Mouse (Mus musculus): ENCODE measurements at regions not wholly inside any gene's neighbourhood (a gene's known extent, or its start where the extent isn't known, plus 50 kb on each side); places are given as distances from the start of the nearest gene placed in this dataset.

DNA sequence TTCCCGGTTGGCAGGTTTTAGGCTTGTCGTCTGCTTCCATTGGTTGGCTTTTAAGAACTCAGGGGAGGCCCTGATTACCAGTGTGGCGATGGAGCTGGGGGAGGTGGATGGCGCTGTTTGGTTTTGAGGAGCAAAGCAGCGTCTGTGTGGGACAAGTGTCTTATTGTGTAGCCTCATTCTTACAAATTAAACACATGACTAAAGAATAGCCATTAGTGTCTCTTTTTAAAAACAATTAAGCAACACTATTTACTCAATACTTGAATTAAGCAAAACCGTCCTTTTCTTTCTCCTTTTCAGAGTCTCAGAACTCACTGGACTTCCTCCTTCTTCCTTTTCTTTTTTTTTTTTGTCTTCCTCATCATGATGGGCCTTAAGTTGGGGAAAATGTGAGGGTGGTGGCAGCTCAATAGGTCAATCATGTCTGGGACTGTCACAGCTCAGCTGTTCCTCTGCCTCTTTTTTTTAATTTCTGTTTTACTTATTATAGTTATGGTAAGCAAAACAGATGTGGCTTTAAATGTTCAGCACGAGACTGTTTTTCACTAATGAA lies 89.1 kb downstream of the Kcnrg start:
- DNase-seq: no peak

DNA sequence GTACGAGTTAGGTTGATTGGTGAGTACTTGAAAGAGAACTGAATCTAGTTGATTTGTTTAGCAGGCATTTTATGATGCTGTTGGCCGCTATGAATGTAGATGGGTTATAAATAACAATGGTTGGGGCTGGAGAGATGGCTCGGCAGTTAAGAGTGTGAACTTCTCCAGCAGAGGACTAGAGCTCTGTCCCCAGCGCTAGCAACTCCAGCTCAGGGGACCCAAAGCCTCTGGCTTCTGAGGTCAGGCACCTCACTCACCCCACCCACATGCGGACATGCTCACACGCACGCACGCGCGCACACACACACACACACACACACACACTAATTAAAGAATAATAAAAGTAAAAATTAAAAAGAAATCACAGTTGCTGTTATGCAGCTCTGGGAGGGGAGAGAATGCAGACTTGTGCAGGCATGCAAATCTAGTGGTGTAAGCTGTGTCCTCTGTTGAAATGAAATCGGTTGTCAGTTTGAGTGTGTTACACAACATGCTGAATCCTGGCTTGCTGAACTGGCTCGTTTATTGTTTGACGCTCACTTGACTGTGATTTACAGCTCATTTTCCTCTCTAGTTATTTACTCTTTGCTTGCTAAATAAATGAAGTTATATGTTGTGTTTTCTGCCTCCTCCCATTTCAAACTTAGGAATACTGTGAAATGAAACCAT lies 89.8 kb downstream of the Kcnrg start:
- DNase-seq: no peak

DNA sequence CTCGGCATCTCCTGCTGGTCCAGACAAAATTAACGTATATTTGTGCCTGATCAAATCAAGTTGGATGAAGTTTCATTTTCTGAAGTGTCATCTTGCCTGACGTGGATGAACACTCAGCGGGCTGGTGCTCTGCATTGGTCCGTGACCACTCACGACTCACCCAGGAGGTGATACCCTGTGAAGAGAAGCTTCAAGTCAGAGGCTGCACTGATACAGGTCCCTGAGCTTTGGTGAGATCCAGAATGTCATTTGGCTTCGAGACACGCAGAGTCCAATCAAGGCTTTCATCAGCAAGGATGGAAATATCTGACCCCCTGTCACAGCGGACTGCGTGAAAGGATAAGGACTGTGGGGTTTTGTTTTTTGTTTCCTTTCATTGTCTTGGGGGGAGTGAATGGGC lies 90.4 kb downstream of the Kcnrg start:
- DNase-seq: no peak

DNA sequence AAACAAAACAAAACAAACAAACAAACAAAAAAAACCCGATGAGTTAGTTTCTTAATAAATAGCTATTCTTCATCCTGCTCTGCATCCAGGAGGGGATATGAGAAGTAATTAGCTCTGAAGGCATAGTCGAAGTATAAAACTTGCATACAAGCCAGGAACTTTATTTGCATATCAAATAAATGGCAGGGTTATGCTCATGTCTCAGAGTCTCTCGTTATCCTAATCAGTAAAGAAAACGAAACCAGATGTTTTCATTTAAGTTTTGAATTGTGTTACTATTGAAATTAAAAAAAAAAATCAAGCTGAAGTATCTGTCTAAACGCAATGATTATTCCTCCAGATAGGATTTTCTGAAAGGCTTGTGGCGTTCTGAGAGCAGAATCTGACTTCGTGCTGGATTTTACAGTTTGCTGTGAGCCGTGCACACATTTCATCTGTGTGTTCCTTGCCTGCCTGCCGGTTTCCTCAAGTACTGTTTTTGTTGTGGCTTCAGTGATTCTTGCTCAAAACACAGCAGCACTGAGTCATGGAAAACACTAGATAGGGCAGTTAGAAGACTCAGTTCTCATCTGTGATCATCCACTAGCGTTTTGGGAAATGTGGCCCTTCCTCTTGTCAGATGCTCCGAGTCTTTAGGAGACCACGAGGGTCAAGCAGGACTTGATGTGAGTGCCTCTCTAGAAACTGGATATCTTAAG lies 91.2 kb downstream of the Kcnrg start:
- DNase-seq: no peak

DNA sequence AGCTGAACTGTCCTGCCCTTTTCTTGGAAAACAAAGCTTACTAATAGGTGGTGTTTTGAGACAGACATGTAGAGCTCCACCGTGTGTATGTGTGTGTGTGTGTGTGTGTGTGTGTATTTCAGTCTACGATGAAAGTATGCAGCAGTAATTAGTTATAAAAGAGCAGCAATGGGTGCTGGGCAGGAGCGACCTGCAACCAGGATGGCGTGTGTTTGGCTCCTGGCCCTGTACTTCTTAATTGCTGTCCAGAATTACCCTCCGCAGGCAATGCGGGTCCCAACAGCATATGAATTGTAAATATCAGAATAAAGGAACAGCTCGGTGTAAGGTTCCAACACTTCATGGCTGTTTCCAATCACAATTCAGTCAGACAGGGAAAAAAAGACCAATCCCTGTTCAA lies 92.4 kb downstream of the Kcnrg start:
- no peak for DNase-seq

DNA sequence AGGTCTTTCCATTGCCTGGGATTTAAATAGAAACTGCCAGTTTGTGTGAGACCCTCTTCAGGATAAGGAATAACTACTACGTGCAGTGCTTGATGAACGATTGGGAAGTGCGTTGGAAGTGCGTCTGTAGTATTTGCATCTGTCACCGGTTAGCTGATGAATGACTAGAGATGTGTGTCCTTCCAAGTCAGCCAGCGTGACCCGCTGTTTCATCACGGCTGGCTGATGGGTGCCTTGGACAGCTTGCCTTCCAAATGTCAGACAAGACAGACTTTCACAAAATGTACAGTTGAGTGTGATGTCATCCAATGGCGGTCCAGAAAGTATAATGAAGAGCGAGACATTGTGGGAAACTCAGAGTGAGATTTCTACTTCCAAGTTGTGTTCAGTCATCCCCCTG lies 93.9 kb downstream of the Kcnrg start:
- peak; percentile 36 for DNase-seq

DNA sequence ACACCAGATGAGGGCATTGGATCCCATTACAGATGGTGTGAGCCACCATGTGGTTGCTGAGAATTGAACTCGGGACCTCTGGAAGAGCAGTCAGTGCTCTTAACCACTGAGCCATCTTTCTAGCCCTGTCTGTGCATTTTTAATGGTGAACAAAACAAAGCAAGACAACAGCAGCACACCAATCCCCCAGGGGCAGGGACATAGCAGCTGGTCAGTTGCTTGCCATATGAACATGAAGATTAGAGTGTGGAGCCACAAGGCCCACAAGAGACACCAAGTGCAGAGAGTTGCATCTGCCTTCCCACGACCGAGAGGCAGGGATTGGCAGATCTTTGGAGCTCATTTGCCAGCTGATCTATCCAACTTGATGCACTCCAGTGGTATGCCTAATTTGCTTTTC lies 96.7 kb downstream of the Kcnrg start:
- DNase-seq: no peak

DNA sequence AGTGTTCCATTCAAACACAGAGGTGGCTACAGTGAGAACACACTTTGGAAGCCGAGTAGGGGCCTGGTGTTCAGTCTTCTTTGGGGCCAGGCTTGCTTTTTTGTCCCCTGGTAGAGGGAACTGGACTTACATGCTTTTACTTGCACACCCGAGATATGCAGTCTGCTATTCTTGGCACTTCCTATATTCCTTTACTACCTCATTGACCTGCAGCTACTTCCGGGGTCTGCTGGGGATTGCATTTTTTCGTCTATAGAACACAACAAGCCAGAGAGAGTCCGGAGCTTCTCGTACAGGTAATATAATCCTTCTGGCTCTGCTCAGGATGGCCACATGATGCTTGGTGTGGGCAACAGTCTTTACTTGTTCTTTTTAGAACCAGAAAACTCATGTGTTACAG lies 99.7 kb downstream of the Kcnrg start:
- no peak for DNase-seq

DNA sequence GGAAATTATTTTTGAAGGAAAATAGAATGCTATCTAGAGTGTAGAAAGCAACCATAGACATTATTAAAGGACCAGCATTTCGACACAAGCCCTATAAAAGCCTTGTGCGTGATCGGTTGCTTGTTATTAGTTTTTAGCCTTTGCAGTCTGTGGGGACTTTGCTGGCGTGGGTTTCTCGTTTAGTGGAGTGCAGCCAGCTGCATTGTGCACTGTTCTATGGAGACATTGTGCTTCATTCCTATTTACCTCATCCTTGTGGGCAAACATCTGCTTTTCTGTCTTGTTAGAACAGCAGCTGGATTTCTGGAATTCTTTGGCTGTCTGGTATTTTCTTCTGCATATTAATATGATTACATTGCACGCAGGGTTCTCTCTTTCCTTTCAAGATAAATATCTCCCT lies 101.1 kb downstream of the Kcnrg start:
- no peak for DNase-seq

DNA sequence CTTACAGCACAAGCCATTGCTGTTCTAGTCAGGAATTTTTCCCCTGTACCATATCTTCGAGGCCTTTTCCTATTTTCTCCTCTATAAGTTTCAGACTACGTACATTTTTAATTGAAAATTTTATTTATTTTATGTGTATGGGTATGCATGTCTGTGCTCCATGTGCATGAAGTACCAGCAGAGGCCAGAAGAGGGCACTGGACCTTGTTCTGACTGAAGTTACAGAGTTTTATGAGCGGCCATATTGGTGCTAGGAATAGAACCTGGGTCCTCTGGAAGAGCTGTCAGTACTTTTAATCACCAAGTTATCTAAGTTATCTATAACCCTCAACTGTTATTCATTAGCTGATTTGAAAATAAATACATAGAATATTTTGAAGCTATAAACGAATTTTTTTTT lies 108.5 kb downstream of the Kcnrg start:
- no peak for DNase-seq

DNA sequence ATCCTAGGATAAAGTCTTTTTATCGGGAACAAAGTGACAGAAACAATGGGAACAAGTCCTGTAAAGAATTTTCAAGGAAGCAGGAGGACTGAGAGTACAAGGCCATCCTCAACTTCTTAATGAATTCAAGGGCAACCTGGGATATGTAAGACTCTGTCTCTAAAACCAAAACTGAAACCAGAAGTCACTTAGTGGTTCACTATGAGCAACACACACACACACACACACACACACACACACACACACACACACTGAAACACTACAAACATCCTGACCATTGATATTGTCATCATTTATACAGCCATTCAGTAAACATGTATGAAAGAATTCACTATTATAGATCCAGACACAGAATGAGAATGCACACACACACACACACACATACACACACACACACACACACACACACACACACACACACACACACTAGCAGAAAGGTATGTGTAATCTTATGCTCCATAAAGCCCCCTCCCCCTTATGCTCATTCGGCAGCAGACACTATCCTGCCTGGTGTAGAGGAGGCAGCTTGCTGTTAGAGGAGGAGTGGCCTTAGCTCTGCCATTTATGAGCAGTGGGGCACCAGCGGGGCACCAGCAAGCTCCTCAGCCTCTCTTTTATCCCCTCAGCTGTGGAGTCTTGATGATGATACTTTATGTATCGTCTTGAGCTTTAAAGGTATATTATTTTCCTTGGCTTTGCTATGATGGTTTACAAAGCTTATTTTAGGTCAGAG lies 111.3 kb downstream of the Kcnrg start:
- no peak for DNase-seq

DNA sequence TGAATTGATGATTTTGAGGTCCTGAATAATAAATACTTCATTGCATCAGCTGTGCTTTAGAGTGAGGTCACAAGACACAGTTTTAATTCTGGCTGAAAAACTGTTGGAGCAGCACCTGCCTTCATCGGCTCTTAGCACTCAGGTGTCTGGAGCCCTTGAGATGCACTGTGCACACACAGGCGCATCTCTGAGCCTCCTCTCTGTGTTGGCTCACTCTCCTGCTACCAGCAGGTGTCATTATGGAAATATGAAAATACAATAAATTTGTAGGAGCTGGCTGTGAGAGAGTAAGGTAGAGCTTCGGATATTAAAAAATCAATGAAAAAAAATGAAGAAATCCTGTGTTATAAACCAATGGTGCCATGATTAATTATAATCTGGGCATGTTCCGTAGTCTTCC lies 114.0 kb downstream of the Kcnrg start:
- DNase-seq: no peak

DNA sequence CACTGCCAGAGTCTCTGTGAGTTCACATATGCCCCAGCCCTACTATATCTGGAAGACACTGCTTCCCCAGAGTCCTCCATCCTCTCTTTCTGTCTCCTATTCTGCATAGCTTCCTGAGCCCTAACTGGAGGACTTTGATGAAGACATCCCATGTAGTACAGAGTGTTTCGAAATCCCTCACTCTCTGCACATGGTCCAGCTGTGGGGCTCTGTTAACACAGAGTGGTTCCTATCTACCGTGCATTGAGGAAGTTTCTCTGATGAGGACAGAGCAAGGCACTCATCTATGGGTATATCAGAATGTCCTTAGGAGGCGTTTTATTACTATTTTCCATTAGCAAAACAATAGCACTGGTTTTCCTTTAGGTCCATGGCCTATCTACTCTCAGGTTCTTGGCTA lies 117.7 kb downstream of the Kcnrg start:
- DNase-seq: no peak

DNA sequence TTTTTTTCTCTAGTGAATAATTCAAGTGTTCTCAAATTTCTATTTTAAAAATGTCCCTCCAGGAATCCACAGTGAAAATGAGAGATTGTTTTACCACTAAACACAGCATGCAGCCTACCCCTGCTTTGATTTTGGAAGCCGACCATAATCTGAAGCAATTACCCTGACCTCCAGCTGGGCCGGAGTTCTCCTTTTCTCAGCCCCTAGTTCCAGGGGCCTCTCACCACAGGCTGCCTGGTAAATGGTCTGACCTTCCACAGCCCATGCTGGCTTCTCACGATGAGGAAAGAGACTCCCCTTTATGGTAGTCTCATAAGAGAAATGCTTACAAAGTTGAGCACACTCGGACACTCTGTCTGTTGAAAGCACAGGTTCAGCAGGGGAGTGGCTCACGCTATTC lies 121.3 kb downstream of the Kcnrg start:
- no peak for DNase-seq

DNA sequence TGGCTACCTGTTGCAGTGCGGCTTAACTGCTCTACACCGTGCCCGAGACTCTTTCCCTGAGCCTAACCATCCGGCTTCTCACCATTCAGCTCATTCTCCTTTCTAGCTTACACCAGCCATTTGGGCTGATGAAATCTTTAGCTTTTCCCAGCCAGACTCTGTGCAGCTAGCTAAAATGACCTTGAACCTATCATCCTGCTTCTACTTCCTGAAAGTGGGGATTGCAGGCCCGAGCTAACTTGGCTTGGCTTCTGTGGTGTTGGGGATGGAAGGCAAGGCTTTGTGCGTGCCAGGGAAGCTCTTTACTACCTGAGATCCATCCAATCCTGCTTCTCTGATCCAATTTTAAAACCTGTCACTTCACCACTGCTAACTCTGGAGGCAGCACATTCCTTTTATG lies 128.3 kb downstream of the Kcnrg start:
- no peak for DNase-seq

DNA sequence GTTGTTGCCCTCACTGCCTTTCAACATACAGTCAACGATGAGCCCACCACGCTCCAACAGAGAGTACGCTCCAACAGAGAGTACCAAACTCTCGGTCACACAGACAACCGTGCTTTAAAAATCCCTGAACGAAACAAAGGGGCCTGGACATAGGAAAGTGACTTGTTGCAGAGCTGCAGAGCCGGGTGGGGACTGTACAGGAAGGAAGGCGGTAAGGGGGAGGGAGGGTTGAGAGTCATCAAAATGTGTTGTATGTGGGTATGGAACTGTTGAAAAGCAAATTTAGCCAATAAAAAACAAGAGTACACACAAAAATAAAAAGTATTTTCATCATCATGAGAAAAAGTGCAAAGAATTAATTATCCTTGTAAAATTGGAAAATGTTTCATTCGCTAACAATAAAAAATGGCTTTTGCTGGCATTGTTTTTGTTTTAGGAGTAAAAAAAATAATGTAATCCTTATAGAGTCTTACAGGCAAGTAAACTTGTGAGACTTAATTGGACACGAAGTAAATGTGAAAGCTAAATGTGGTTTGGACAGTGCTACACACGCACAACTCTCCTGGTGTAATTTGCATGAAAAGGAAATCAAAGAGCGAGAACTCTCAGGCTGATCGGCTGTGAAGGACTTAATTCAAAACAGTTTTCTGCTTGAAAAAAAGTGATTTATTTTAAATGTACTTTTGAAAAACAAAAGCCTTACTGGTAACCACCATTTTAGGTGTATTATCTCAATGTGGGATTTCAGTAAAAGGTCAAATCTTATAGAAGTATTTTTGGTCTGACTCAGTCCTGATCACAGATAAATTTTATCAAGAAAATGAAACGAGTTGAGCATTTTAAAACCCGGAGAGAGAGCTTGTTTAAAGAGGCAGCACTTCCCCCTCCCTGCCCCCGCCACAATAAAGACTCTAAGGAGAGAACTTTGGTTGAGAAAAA lies 129.4 kb downstream of the Kcnrg start:
- peak; percentile 21 for DNase-seq

DNA sequence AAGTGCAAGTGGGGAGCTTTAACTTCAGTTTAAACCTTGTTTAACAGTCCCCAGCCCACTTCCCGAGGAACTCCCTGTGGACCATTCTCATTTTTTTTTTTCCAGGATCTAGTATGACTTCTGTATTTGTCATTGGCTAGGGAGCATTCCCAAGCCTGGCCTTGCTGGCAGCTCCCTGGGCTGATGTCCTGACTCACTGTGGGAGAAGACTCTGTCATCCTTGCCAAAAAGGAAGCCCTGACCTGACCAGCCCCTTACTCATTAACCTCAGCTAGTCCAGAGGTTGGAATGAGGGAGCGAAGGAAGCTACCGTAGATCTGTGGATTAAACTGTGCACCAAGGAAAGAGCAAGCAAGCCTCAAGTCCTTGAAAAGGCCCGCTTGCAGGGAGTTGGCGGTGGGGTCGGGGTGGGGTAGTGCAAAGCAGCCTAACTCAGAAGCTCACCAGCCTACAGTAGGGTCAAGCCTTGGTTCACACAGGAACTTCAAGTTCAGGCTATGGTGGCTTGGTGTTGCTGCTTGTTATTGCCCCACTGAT lies 130.3 kb downstream of the Kcnrg start:
- peak; percentile 65 for DNase-seq

DNA sequence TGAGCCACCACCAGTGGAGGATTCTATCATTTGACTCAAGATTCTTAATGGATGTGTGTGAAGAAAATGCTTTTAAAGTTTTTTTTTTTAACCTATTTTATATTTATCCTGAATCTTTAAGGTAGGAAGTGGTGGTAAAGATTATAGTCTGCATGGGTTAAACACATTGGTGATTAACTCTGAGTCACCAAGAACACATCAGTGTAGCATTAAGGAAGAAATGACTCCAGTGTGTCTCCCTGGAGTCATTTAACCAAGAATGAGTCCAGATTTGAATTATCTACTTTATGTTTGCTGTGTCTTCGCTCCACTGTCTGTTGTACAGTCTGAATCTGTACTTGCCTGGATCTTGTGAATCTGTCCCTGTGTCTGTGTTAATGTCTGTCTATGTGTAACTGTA lies 132.2 kb downstream of the Kcnrg start:
- no peak for DNase-seq

DNA sequence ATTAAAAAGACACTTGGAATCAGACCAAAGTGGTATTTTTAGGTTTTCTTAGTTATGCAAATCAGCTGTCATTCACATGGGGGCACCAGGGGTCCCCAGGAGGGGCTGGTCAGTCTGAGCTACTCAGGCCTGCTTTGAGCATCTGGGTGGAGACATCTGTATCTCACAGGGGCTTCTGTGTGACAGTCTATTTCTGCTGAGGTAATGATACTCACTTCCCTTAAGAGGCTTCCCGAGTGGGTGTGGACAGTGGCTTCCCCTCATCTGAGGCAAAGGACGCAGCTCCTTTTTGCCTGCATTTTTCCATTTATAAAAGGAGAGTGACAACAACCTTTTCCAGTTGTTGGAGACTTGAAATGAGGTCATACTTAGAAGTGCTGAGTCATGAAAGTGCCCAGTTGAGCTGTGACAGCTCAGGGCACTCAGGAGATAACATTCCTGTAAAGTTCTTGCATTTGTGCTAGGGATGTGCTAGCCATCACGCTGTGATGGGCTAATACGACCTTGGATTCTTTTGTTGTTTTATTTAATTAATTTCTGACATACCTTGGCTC lies 136.7 kb downstream of the Kcnrg start:
- no peak for DNase-seq

DNA sequence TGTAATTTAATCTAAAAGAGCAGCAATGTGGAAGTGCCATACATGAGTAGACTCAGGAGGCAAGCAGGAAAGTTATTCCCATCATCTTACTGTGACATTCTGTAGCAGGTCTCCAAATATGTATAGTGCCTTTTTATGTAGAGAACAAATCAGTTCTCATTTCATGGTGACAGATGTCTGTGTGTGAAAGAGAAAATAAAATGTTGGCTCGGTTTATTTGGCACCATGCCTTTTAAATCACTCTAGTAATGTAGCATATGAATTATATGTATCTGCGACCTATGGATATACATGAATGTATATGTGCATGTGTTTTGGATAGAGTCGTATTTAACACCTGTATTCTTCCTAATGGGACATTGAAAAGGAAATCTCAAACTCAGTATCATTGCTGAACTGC lies 146.2 kb downstream of the Kcnrg start:
- no peak for DNase-seq

DNA sequence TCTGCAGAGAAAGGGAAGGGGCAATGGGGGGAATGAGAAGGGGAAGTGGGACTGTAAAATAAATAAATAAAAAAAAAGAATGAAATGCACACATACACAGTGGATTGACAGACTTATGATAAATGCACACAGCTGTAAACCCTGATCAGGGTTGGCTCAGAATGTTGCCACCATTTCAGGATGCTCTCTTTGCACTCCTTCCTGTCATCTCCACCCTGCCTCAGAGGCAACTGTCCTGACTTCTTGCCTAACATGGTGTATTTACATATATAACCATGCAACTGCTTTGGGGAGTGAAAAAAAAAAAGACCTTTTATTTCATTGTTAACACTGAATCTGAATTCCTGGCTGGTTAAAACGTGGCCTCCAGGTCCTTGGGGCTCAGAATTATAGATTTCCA lies 149.4 kb downstream of the Kcnrg start:
- no peak for DNase-seq
